Mouse (Mus musculus): ENCODE measurements around the gene Nrxn2.

GRCm38 (mm10) chr19:6515448-6515847, 96.9 kb downstream of the Nrxn2 start:
- TF ChIP-seq CTCF (IDR thresholded peaks at IDR 0.05; ENCODE audit: extremely low read depth, insufficient read depth, insufficient read length, insufficient replicate concordance): no peak
- no peak for TF ChIP-seq POLR2A (IDR thresholded peaks at IDR 0.05; ENCODE audit: low read depth, low read length)
